Mouse (Mus musculus): ENCODE results near the gene Scly.

- no peak for TF ChIP-seq POLR2A (IDR thresholded peaks at IDR 0.05; ENCODE audit: borderline replicate concordance, control insufficient read depth, low read depth, low read length)
- no peak for TF ChIP-seq CTCF (IDR thresholded peaks at IDR 0.05; ENCODE audit: control insufficient read depth, insufficient read depth, low read length)
These were observed 1.7 kb downstream of the Scly start for GRCm38 (mm10) chr1:91299707-91300426.

All from bone marrow, adult 2 months (tissue).